Mouse (Mus musculus) intestine, embryonic 14.5 days (tissue): Measurements from ENCODE around the gene Prdm9. TPM values are rescaled to one million over a fixed set of nuclear protein-coding genes. Genes with fewer than 3 reads are reported as not detected.
A peak's percentile ranks its signal among the peaks of the same experiment; 100 is the strongest.

Experiments used
- ATAC-seq: fragments of 200-750 bp; cut with Nextera tagmentation; replicated peaks from 2 replicates; pipeline ENCODE4 v1.8.0; 2017; ENCODE audit warnings: low read depth, moderate number of reproducible peaks, moderate TSS enrichment, moderate library complexity; ENCODE audit not compliant: low FRiP score, low TSS enrichment
- DNase-seq: peaks from one replicate; pipeline ENCODE4 v3.0.0-alpha.2; 2018; ENCODE audit warnings: low spot score
- H3K27ac ChIP-seq: fragments of 300-500 bp; sonication (generic); 2 replicates; pipeline ENCODE4 v1.5.1; 2014; ENCODE audit warnings: low read depth, mild to moderate bottlenecking, control low read depth
- H3K27me3 ChIP-seq: fragments of 300-500 bp; sonication (generic); replicated peaks from 2 replicates; pipeline ENCODE4 v1.6.1; 2014; ENCODE audit warnings: low read length, control low read depth; ENCODE audit not compliant: control insufficient read depth, insufficient read depth
- H3K36me3 ChIP-seq: fragments of 300-500 bp; sonication (generic); 2 replicates; pipeline ENCODE4 v1.6.1; 2014; ENCODE audit warnings: low read length, control low read depth; ENCODE audit not compliant: control insufficient read depth, insufficient read depth
- H3K4me1 ChIP-seq: fragments of 300-500 bp; sonication (generic); replicated peaks from 2 replicates; pipeline ENCODE4 v1.6.1; 2014; ENCODE audit warnings: low read length, control low read depth, mixed read lengths; ENCODE audit not compliant: control insufficient read depth, insufficient read depth
- H3K4me2 ChIP-seq: fragments of 300-500 bp; sonication (generic); 2 replicates; pipeline ENCODE4 v1.6.1; 2014; ENCODE audit warnings: low read length
- H3K4me3 ChIP-seq: fragments of 300-500 bp; sonication (generic); 2 replicates; pipeline ENCODE4 v1.5.1; 2014; ENCODE audit warnings: low read depth, low read length, control low read depth, mixed read lengths
- H3K9ac ChIP-seq: fragments of 300-500 bp; sonication (generic); 2 replicates; pipeline ENCODE4 v1.6.1; 2014; ENCODE audit warnings: mild to moderate bottlenecking, low read length
- H3K9me3 ChIP-seq: fragments of 300-500 bp; sonication (generic); 2 replicates; pipeline ENCODE4 v1.6.1; 2016; ENCODE audit warnings: low read length, control low read depth; ENCODE audit not compliant: control insufficient read depth
- WGBS: fragments of 180-500 bp; shearing (Covaris S2); extraction: QIAGEN DNeasy Blood & Tissue Kit; methylation state at CpG from one replicate; pipeline ENCODE4 v1.1.7; 2014; 5-methylcytosine and 5-hydroxymethylcytosine counted together
- polyA plus RNA-seq: library from polyadenylated mRNA; unstranded; fragments of >200 nt; fragmentation: Nextera tagmentation; extraction: Ambion mirVana; gene quantifications from 2 replicates; pipeline ENCODE4 v1.2.1, GENCODE M21; 2014

The Prdm9 gene
- polyA plus RNA-seq, result 0.38 and 1.1 TPM in 2 replicates

DNA sequence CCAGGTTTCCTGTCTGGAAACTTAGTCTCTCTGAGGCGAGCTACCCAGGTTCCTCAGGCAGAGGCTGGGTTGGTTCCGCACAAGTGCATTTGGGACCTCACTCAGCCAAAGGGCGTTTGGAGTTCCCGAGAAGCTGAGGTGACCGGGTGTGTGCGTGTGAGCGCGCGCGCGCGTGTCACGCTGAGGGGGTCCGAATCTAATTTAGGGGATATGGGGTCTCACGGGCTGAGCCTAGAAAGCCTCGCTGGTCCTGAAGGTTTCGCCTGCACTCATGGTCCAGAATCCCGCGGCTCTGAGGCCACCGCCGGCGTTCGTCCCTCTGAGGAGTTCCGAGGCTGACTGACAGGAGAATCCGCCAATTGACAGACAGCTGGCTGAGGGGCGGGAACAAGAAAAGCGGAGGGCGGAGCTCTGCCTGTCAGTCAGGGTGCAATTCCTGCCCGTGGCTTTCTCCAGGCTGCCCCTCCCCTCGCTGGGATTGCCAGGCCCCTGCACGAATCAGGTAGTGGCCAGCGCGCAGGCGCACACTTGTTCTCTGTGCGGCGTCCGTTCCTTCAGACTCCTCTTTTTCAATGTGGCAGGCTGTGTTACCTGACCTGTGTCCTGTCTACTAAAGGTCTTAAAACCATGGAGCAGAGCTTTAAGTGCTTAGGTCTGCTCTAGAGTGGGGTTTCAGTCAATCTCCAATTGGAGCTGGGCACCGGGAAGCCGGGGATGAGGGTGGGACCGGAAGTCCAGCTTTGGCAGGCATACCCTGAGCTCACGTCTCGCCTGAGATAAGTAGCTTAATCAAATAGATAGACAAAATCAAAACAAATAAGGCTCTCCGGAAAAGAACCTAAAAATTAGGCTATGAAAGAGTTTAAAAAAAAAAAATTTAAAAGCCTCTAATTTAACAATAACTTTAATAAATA, at the start of gene Prdm9:
Gene Prdm9 (minus strand): TSS at position 341 of the 914 bp plus-strand sequence.
- Histone ChIP-seq H3K4me1 (0 out of 2 replicates have a peak, but pooled peaks cover 4% of the 10 kb centered on the region), H3K36me3 (no peaks in the 10 kb centered on the region), H3K4me3 (peak within 1 kb of the TSS; percentile 97), H3K27me3 (no peaks in the 10 kb centered on the region), H3K4me2 (peak within 1 kb of the TSS; percentile 90), H3K9me3 (no peaks in the 10 kb centered on the region), H3K27ac (peak within 1 kb of the TSS; percentile 94), H3K9ac (peak within 1 kb of the TSS; percentile 80)
- DNase-seq (peak; percentile 100), ATAC-seq (peak; percentile 98)
- WGBS, result under 1% methylated on average over 43 of the region's 43 CpGs

GRCm38 (mm10) chr17:15599496-15599895, 35.3 kb upstream of the Prdm9 start:
- WGBS, result 81% methylated on average over 11 of the region's 11 CpGs
- ATAC-seq, result no peak
- no peak overlapping the region for H3K9ac ChIP-seq
- no peak overlapping the region for H3K4me3 ChIP-seq
- no peak overlapping the region for H3K27ac ChIP-seq
- H3K27me3 ChIP-seq, result no peaks in the 10 kb centered on the region
- H3K36me3 ChIP-seq, result no peaks in the 10 kb centered on the region
- H3K4me1 ChIP-seq, result no peaks in the 10 kb centered on the region
- no peak overlapping the region for H3K4me2 ChIP-seq
- DNase-seq, result no peak
- no peaks in the 10 kb centered on the region for H3K9me3 ChIP-seq

- Histone ChIP-seq H3K27ac (no peak overlapping the region), H3K36me3 (no peaks in the 10 kb centered on the region), H3K4me3 (no peak overlapping the region), H3K4me1 (no peaks in the 10 kb centered on the region), H3K4me2 (no peak overlapping the region), H3K9me3 (no peaks in the 10 kb centered on the region), H3K9ac (no peak overlapping the region), H3K27me3 (no peaks in the 10 kb centered on the region)
- DNase-seq, result no peak
- ATAC-seq, result no peak
- WGBS, result 84% methylated on average over 7 of the region's 7 CpGs
Measured at GRCm38 (mm10) chr17:15591216-15591881, 27.2 kb upstream of the Prdm9 start.

DNA sequence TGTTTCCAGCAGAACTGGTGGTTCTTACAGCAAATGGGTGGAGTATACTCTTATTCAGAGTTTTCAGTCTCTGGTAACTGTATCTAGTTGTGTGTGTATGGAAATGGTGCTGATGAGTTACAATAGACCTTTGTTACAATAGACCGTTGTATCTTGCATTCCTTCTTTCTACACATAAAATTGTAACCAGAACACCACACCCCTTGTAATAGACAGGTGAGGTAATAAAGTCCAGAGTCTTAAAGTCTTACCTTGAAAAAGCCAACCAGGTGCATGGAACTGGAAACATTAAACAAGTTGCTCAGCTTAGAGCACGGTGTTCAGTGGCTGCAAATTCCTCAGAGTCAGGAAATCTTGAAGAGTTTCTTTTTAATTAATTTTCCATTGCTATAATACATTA, 24.0 kb upstream of the Prdm9 start:
- WGBS, result 75% methylated on average over 2 of the region's 2 CpGs
- Histone ChIP-seq H3K27me3 (no peaks in the 10 kb centered on the region), H3K4me1 (no peaks in the 10 kb centered on the region), H3K9me3 (no peaks in the 10 kb centered on the region), H3K4me3 (no peak overlapping the region), H3K4me2 (no peak overlapping the region), H3K9ac (no peak overlapping the region), H3K36me3 (no peaks in the 10 kb centered on the region), H3K27ac (no peak overlapping the region)
- ATAC-seq (peak; percentile 47; the same call in 1 of the 2 replicates), DNase-seq (no peak)

- no peak for ATAC-seq
- no peak overlapping the region for H3K27ac ChIP-seq
- WGBS, result 30% methylated on average over 4 of the region's 4 CpGs
- no peaks in the 10 kb centered on the region for H3K9me3 ChIP-seq
- H3K36me3 ChIP-seq, result no peaks in the 10 kb centered on the region
- no peak overlapping the region for H3K4me3 ChIP-seq
- no peaks in the 10 kb centered on the region for H3K4me1 ChIP-seq
- H3K27me3 ChIP-seq, result no peaks in the 10 kb centered on the region
- DNase-seq, result no peak
- no peak overlapping the region for H3K9ac ChIP-seq
- H3K4me2 ChIP-seq, result no peak overlapping the region
Measured at GRCm38 (mm10) chr17:15585691-15586090, 21.5 kb upstream of the Prdm9 start.

DNA sequence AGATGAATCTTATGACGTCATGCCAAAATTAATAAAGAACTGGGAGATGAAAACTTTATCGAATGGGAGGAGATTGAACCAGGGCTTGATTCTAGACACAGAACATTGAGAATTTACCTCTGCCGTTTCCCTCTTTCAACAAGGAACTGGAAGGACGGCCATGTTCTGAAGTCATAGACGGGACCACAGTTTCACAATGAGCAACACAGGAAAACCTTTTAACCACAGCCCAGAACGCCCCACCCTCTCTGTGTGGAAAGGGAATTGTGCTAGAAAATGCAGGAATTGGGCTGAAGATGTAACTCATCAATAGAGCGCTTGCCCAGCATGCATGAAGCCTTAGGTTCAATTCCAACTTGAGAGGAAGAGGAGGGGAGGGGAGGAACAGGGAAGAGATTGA, 18.9 kb upstream of the Prdm9 start:
- H3K4me3 ChIP-seq, result no peak overlapping the region
- H3K9me3 ChIP-seq, result no peaks in the 10 kb centered on the region
- H3K36me3 ChIP-seq, result no peaks in the 10 kb centered on the region
- H3K27ac ChIP-seq, result no peak overlapping the region
- no peak overlapping the region for H3K4me2 ChIP-seq
- no peak for DNase-seq
- ATAC-seq, result no peak
- no peak overlapping the region for H3K9ac ChIP-seq
- peaks cover 1% of the 10 kb centered on the region for H3K27me3 ChIP-seq
- 83% methylated on average over 7 of the region's 7 CpGs for WGBS
- no peaks in the 10 kb centered on the region for H3K4me1 ChIP-seq

DNA sequence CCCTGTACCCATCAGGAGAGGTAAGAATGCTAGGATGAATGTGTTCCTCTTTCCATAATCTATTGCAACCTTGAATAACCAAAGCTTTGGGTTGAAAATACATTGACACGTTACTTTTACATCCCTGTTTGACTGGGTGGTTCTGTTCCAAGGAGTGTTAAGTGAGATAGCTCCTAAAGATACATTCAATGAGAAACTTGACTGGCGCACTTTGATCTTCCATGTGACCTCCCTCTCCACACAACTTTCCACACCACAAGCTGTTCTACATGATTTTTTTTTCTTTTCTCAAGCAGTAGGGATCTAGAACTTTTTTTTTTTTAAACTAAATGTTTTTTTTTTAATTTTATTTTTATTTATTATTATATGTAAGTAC, 15.9 kb upstream of the Prdm9 start:
- no peak overlapping the region for H3K4me3 ChIP-seq
- H3K9me3 ChIP-seq, result no peaks in the 10 kb centered on the region
- WGBS, result 91% methylated on average over 2 of the region's 2 CpGs
- H3K27me3 ChIP-seq, result peaks cover 3% of the 10 kb centered on the region
- H3K4me1 ChIP-seq, result no peaks in the 10 kb centered on the region
- DNase-seq, result no peak
- H3K9ac ChIP-seq, result no peak overlapping the region
- no peak for ATAC-seq
- H3K27ac ChIP-seq, result no peak overlapping the region
- no peaks in the 10 kb centered on the region for H3K36me3 ChIP-seq
- H3K4me2 ChIP-seq, result no peak overlapping the region

GRCm38 (mm10) chr17:15579410-15580071, 15.4 kb upstream of the Prdm9 start:
- Histone ChIP-seq H3K9me3 (no peaks in the 10 kb centered on the region), H3K27ac (no peak overlapping the region), H3K27me3 (peaks cover 3% of the 10 kb centered on the region), H3K36me3 (no peaks in the 10 kb centered on the region), H3K4me3 (no peak overlapping the region), H3K4me1 (no peaks in the 10 kb centered on the region), H3K9ac (no peak overlapping the region), H3K4me2 (no peak overlapping the region)
- no peak for ATAC-seq
- WGBS, result 72% methylated on average over 7 of the region's 7 CpGs
- DNase-seq, result no peak
